In the genomic region with DNA sequence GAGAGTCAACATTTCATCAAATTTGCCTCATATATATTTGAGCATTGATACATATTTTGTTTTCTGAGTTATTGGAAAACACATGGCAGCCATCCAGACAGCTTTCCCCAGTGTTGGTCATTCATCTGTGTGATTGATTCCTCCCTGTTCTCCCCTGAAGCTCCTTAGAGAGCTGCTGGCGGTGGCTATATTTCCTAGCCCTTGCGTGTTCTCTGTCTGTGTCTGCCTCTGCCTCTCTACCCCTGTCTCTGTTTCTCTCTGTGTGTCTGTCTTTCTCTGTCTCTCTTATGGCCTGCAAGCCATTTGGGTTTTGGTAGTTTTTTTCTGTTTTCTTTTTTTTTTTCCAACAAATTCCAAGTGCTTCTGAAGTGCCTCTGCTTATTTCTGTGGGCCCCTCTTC, we compare ENCODE assay signal across 34 mouse cellular contexts.
"Had no signal": no experiment of that assay in that cellular context is flagged by ENCODE, and none has a peak within 500 bp of the region (broad histone marks: within the 10 kb centered on the region; RNA-seq: fewer than 3 reads in every experiment).

No protein-coding gene starts in this region.

- H3K9me3 ChIP-seq: heart, embryonic 10.5 days; heart, embryonic 12.5 days; heart, embryonic 13.5 days; heart, embryonic 15.5 days; hindbrain, embryonic 10.5 days; hindbrain, embryonic 12.5 days; hindbrain, embryonic 13.5 days; hindbrain, embryonic 15.5 days; intestine, embryonic 15.5 days; kidney, embryonic 15.5 days had no signal

- ATAC-seq: hindbrain, embryonic 16.5 days; hindbrain, postnatal 0 days; inflammation-experienced regulatory T-cells, adult 6 months; intestine, embryonic 15.5 days; intestine, embryonic 16.5 days; intestine, postnatal 0 days had no signal

- H3K27me3 ChIP-seq: heart, embryonic 12.5 days; heart, embryonic 13.5 days; heart, embryonic 15.5 days; hindbrain, embryonic 12.5 days; hindbrain, embryonic 13.5 days; hindbrain, embryonic 15.5 days; intestine, embryonic 15.5 days; kidney, embryonic 15.5 days had no signal

- H3K27ac ChIP-seq: heart, embryonic 10.5 days; heart, embryonic 13.5 days; heart, embryonic 15.5 days; hindbrain, embryonic 10.5 days; hindbrain, embryonic 12.5 days; hindbrain, embryonic 13.5 days; hindbrain, embryonic 14.5 days; hindbrain, embryonic 15.5 days; hindbrain, postnatal 0 days; intestine, embryonic 15.5 days; kidney, embryonic 15.5 days; kidney, postnatal 0 days; layer of hippocampus, adult 2 months had no signal

- DNase-seq: heart, postnatal 10 days; heart, postnatal 14 days; heart, postnatal 36 days; heart, postnatal 4 days; kidney, adult 11 months; kidney, adult 18-20 months; kidney, adult 2 months; kidney, adult 8-10 months; kidney, adult 9 months; kidney, postnatal 10 days; kidney, postnatal 14 days; kidney, postnatal 25 days; kidney, postnatal 36 days; kidney, postnatal 4 days; layer of hippocampus, adult 9-11 months; layer of hippocampus, postnatal 36 days had no signal

- H3K4me2 ChIP-seq: heart, embryonic 12.5 days; heart, embryonic 13.5 days; heart, embryonic 15.5 days; hindbrain, embryonic 12.5 days; hindbrain, embryonic 13.5 days; hindbrain, embryonic 14.5 days; hindbrain, embryonic 15.5 days; intestine, embryonic 15.5 days; kidney, embryonic 15.5 days had no signal

- H3K36me3 ChIP-seq: heart, embryonic 10.5 days; heart, embryonic 12.5 days; heart, embryonic 13.5 days; heart, embryonic 15.5 days; hindbrain, embryonic 10.5 days; hindbrain, embryonic 12.5 days; hindbrain, embryonic 13.5 days; hindbrain, embryonic 15.5 days; intestine, embryonic 15.5 days; kidney, embryonic 15.5 days had no signal

- H3K9ac ChIP-seq: heart, embryonic 12.5 days; heart, embryonic 13.5 days; heart, embryonic 15.5 days; hindbrain, embryonic 12.5 days; hindbrain, embryonic 13.5 days; hindbrain, embryonic 14.5 days; hindbrain, embryonic 15.5 days; intestine, embryonic 15.5 days; kidney, embryonic 15.5 days had no signal

- H3K4me3 ChIP-seq: heart, embryonic 10.5 days; heart, embryonic 12.5 days; heart, embryonic 13.5 days; heart, embryonic 15.5 days; hindbrain, embryonic 10.5 days; hindbrain, embryonic 12.5 days; hindbrain, embryonic 13.5 days; hindbrain, embryonic 15.5 days; intestine, embryonic 15.5 days; kidney, embryonic 15.5 days; layer of hippocampus, adult 2 months had no signal

- H3K4me1 ChIP-seq: heart, embryonic 10.5 days; heart, embryonic 12.5 days; heart, embryonic 13.5 days; heart, embryonic 15.5 days; hindbrain, embryonic 10.5 days; hindbrain, embryonic 12.5 days; hindbrain, embryonic 13.5 days; hindbrain, embryonic 15.5 days; intestine, embryonic 15.5 days; kidney, embryonic 15.5 days had no signal
